Mouse (Mus musculus) lung, postnatal 25 days (tissue): ENCODE data around the gene En2.

Source experiments
- DNase-seq: peaks from one replicate; pipeline ENCODE4 v3.0.0; 2022; ENCODE audit warnings: low spot score

The En2 gene

GRCm38 (mm10) chr5:28159891-28160470 is 5.5 kb upstream of the En2 start:
- DNase-seq = no peak

- DNase-seq = no peak
Measured at GRCm38 (mm10) chr5:28161383-28161937, 4.0 kb upstream of the En2 start.

GRCm38 (mm10) chr5:28161938-28162402 is 3.5 kb upstream of the En2 start:
- DNase-seq = no peak

GRCm38 (mm10) chr5:28163926-28164325 is 1.6 kb upstream of the En2 start:
- no peak for DNase-seq

- no peak for DNase-seq
Measured at GRCm38 (mm10) chr5:28166256-28167231, 1.1 kb downstream of the En2 start.

- no peak for DNase-seq
Measured at GRCm38 (mm10) chr5:28167611-28168252, 2.2 kb downstream of the En2 start.

- no peak for DNase-seq
Measured at GRCm38 (mm10) chr5:28168253-28169165, 3.0 kb downstream of the En2 start.

- no peak for DNase-seq
Measured at GRCm38 (mm10) chr5:28169166-28169801, 3.8 kb downstream of the En2 start.

GRCm38 (mm10) chr5:28170081-28170480 is 4.6 kb downstream of the En2 start:
- DNase-seq = no peak

- no peak for DNase-seq
Measured at GRCm38 (mm10) chr5:28170892-28171291, 5.4 kb downstream of the En2 start.

GRCm38 (mm10) chr5:28171667-28172066 is 6.2 kb downstream of the En2 start:
- DNase-seq = no peak

GRCm38 (mm10) chr5:28172261-28172920 is 6.9 kb downstream of the En2 start:
- no peak for DNase-seq

GRCm38 (mm10) chr5:28172921-28173670 is 7.6 kb downstream of the En2 start:
- DNase-seq = no peak

- DNase-seq = no peak
Measured at GRCm38 (mm10) chr5:28173674-28174073, 8.2 kb downstream of the En2 start.

- DNase-seq = no peak
Measured at GRCm38 (mm10) chr5:28174086-28174485, 8.6 kb downstream of the En2 start.

- no peak for DNase-seq
Measured at GRCm38 (mm10) chr5:28174876-28175569, 9.5 kb downstream of the En2 start.

GRCm38 (mm10) chr5:28175570-28175919 is 10.1 kb downstream of the En2 start:
- no peak for DNase-seq

GRCm38 (mm10) chr5:28176023-28176422 is 10.5 kb downstream of the En2 start:
- no peak for DNase-seq

- DNase-seq = no peak
Measured at GRCm38 (mm10) chr5:28176585-28176984, 11.1 kb downstream of the En2 start.
